Mouse (Mus musculus) heart, adult 11 months (tissue): ENCODE data around the gene Gm49387.
"Not testable (repeated sequence)": the region's sequence is repeated elsewhere in the genome, so short reads cannot be mapped to it uniquely, and the experiment has no call there.

Experiments
- DNase-seq: peaks from one replicate; pipeline ENCODE4 v3.0.0; 2022

The Gm49387 gene

DNA sequence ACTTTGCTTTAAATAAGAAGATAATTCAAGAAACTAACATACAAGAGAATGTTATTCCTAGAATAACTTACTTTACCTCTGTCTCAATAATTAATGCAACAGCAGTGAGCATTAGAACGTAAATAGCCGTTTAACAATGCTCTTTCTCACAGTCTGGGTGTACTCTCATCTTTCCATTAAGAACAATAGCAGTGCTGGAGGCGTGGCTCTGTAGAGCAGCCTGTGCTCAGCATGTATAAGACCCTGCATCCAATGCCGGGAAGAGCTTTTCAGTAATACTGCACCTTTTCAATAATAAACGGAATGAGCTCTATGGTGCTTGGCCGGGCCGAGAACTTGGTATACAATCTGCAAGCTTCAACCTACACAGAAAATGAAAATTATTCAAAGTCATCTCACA, 10.0 kb downstream of the Gm49387 start:
- no peak for DNase-seq

- DNase-seq = no peak
Observed at GRCm38 (mm10) chr14:31622748-31623147, 17.9 kb downstream of the Gm49387 start.

- no peak for DNase-seq
Observed at GRCm38 (mm10) chr14:31620591-31621223, 20.0 kb downstream of the Gm49387 start.

- DNase-seq = no peak
Observed at GRCm38 (mm10) chr14:31617997-31618396, 22.7 kb downstream of the Gm49387 start.

- DNase-seq = no peak
Observed at GRCm38 (mm10) chr14:31617204-31617603, 23.5 kb downstream of the Gm49387 start.

- no peak for DNase-seq
Observed at GRCm38 (mm10) chr14:31613671-31614070, 27.0 kb downstream of the Gm49387 start.

GRCm38 (mm10) chr14:31611986-31612385, 28.7 kb downstream of the Gm49387 start:
- DNase-seq = no peak

- no peak for DNase-seq
Observed at GRCm38 (mm10) chr14:31605514-31605913, 35.2 kb downstream of the Gm49387 start.

- no peak for DNase-seq
Observed at GRCm38 (mm10) chr14:31604916-31605315, 35.8 kb downstream of the Gm49387 start.

DNA sequence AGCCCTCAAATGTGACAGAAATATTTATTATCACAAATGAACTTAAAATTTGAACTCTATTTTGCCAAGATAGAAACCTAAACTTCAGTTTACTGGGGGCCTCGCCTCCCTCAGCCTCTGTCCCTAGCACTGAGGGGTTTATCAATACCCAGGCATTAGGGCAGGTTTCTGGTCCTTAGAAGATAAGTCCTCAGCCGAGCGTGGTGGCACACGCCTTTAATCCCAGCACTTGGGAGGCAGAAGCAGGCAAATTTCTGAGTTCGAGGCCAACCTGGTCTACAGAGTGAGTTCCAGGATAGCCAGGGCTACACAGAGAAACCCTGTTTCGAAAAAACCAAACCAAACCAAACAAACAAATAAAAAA, 38.1 kb downstream of the Gm49387 start:
- DNase-seq = not testable (repeated sequence)

DNA sequence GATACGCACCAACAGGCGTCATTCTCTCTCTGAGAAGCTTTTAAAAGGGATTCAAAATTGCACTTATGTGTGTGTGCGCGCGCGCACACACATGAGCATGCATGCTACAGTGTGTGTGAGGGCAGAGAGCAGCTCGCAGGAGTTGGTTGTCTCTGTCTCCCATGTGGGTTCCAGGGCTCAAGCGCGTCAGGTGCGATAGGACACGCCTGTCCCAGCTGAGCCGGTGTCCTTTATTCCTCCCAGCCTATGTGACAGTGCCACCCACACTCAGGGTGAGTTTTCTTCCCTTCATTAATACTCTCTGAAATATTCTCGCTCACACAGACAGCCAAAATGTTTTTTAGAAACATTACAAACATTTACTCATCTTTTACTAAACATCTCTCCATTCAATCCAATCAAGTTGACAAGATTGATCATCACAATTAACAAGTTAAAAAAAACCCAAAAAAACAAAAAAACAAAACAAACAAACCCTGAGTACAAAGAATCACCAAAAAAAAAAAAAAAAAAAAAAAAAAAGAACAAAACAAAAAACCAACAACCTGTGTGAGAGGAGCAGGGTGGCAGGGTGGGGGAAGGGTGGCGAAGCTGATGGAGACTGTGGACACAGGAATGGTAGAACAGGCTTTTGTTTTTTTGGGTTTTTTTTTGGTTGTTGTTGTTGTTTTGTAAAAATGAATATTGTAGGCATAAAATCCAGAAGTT, 38.6 kb downstream of the Gm49387 start:
- no peak for DNase-seq

GRCm38 (mm10) chr14:31597446-31597845, 43.2 kb downstream of the Gm49387 start:
- no peak for DNase-seq

- no peak for DNase-seq
Observed at GRCm38 (mm10) chr14:31596408-31596807, 44.3 kb downstream of the Gm49387 start.

DNA sequence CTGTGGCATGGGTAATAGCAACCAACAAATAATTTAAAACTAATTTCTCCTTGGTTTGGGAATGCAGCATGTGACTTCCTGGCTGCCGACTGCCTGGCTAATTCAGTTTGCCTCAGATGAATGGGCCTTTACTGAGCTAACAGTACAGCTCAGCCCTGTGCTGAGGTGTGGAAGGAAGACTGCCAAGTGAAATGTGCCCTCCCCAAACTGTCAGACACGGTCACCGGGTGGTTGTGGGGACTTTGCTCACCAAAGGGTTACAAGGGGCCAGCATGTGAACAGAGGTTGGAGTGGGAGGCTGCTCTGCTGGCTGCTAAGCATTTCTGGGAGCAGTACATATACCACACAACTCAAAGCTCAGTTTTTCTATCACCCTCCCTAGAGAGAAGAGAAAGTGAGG, 46.0 kb downstream of the Gm49387 start:
- no peak for DNase-seq

- DNase-seq = no peak
Observed at GRCm38 (mm10) chr14:31593036-31593435, 47.6 kb downstream of the Gm49387 start.

GRCm38 (mm10) chr14:31591243-31591642, 49.4 kb downstream of the Gm49387 start, which contains the start of gene Colq:
Colq (minus strand) TSS chr14:31591343.
- DNase-seq = no peak

DNA sequence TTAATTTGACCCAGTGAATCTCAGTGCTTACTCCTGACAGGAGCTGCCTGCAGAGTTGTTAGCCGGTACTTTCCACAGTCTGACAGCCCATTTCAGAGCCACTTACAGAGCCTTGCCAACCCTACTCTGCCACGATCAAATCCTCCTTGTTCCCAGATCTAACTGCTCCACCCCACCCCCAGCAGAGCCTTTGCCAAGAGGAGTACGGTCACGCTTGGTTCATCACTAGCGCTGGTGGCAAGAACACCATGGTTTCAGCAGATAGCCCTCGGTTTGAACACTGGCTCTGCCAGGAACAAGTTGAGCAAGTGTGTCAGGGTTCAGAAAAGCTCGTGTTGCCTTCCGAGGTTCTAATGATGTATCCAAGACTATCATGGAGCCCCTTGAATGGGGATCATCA, 54.2 kb downstream of the Gm49387 start:
- no peak for DNase-seq

- no peak for DNase-seq
Observed at GRCm38 (mm10) chr14:31583082-31583481, 57.6 kb downstream of the Gm49387 start.

- DNase-seq = no peak
Observed at GRCm38 (mm10) chr14:31577966-31578735, 62.5 kb downstream of the Gm49387 start.

DNA sequence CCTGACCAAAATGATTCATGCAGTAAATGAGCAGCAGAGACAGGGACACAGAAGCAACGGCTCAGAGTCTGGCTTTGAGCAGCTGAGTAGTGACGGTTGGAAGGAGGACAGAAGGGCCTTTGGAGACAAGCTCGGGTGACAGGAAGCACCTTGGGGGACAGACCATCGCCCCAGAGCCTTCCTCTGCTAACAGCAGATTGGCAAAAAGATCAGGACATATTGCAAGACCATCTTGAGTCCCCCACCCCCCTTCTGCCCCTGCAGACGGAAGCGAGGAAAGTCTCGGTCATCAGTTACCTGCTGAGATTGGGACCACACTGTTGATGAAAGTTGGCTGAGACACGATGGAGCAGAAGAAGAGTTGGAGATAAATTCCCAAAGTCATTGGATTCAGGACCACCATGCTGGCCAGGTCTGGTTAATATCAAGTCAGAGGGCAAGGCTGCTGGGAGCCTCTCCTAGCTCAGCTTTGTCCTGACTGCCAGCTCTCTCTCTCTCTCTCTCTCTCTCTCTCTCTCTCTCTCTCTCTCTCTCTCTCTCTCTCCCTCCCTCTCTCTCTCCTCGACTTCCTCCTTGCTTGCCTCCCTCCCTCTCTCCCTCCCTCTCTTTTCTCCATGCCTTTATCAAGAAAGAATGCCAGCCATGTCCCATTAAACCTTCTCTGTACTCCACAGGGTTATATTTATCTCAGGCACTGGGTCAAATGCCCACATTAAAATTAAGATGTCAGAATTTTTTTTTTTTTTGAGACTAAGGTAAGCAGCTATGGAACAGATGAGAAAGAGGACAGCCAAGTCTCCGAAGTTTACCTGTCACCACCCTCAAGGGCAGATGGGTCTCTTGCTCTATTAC, 63.6 kb downstream of the Gm49387 start:
- no peak for DNase-seq

DNA sequence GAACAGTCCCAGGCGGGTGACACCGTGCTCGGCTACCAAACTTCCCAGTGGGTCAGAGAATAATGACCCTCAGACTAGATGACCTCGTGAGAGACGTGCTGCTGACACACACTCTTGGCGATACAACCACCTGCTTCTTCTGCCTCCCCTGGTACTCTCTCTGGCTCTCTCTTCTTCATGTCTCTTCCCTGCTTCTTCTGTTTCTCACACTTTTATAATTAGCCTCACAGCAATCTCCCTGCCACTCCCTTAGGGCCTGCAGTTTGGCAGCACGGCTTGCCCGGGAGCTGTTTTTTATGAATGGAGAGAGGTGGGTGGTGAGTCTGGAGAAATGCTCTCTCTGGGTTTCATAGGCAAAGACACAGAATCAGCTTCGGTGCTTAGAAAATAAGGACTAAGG, 64.8 kb downstream of the Gm49387 start:
- no peak for DNase-seq

DNA sequence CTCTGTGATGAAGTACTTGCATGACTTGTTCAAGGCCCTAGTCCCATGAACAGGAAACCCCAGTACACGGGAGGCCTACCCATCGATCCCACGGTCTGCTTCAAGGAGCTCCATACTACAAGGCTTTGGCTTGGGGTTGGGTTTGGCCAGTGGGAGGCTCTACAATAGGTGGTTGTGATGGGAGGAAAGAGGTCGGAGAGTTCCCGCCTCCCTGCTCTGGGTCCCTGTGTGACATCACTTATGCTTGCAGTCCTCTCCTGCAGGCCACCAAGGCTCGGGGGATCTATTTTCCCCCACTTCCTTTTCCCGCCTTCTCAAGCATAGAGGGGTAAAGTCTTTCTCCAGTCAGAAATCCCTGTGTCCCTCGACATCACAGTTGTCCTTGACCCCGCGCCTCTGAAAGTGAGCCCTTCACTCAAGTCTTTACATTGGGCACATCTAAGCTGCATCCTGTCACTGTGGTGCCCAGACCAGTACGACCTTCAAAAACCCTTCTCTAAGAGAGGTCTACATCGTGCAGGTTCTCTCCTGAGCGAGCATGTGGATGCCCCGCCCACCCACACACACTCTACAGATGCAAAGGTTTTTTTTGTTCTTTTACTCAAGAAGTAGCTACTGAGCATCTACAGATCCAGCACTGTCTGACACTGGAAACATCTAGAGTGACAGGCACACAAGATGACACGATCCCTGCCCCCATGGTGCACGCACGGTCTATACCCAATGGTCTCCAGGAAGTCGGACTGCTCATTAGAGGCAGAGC, 65.6 kb downstream of the Gm49387 start:
- DNase-seq = no peak
